ENCODE assay signal across 25 mouse cellular contexts in the genomic region with DNA sequence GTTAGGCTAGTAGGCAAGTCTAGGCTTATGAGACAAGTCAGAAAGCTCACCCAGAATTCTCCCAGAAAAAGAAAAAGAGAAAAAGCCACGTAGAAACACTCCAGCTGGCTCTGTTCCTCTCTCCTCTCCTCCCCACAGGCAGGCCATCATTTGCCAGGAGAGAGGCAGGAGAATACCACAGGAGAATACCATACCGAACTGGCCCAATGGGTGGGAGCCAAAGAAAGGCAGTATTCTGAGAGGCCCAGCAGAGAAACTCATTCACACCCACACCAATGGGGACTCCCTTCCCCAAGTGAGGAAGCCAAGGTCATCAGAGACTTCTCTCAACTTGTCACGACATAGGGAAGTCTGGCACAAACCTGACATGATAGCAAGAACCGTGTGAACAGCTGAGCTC. TPM values are rescaled to one million over a fixed set of nuclear protein-coding genes. Genes with fewer than 3 reads are reported as not detected.
A peak's percentile ranks its signal among the peaks of the same experiment; 100 is the strongest.
DNase-seq lines count a peak whose midpoint lies in the region; ATAC-seq lines count a peak whose summit lies in the region.
"Had no signal": no experiment of that assay in that cellular context is flagged by ENCODE, and none has a peak within 500 bp of the region (broad histone marks: within the 10 kb centered on the region; RNA-seq: fewer than 3 reads in every experiment).

No protein-coding gene starts in this region.

- no peak overlapping the region for H3K27ac ChIP-seq in hindbrain, embryonic 10.5 days
- H3K27ac ChIP-seq: forebrain, embryonic 10.5 days; hindbrain, embryonic 13.5 days; intestine, embryonic 15.5 days had no signal

- peaks cover 27% of the 10 kb centered on the region for H3K4me1 ChIP-seq in hindbrain, embryonic 10.5 days (replicated peaks)
- H3K4me1 ChIP-seq: intestine, embryonic 15.5 days had no signal

- DNase-seq in cerebellum, adult 11-12 months, result peak; percentile 42
- DNase-seq in cerebellum, adult 8-10 months, result no peak
- DNase-seq in frontal cortex, postnatal 10 days (ENCODE audit: low spot score in 2 of 2), result no peak
- DNase-seq in cerebellum, adult 9-11 months, result peak; percentile 60
- no peak for DNase-seq in left cerebral cortex, postnatal 25 days (ENCODE audit: low spot score in 2 of 2)
- no peak for DNase-seq in hindbrain, embryonic 10.5 days (ENCODE audit: low spot score)
- DNase-seq: adrenal gland, postnatal 10 days; adrenal gland, postnatal 36 days; B cell, adult 2 months; forebrain, postnatal 0 days; gastrocnemius, postnatal 10 days; gastrocnemius, postnatal 36 days; heart, adult 11 months; kidney, adult 11 months; kidney, adult 8-10 months had no signal

- H3K4me3 ChIP-seq in hindbrain, embryonic 10.5 days, result no peak overlapping the region
- H3K4me3 ChIP-seq: forebrain, embryonic 10.5 days; hindbrain, embryonic 13.5 days; intestine, embryonic 15.5 days had no signal

- H3K36me3 ChIP-seq in hindbrain, embryonic 10.5 days, result no peaks in the 10 kb centered on the region
- H3K36me3 ChIP-seq: forebrain, embryonic 10.5 days; G1E; hindbrain, embryonic 13.5 days; intestine, embryonic 15.5 days had no signal

- ATAC-seq in frontal cortex, adult (ENCODE audit: low TSS enrichment), result peak; percentile 54
- ATAC-seq: forebrain, embryonic 14.5 days; forebrain, postnatal 0 days; hindbrain, embryonic 16.5 days; intestine, embryonic 15.5 days; Patski had no signal

- intact Hi-C loops in left cerebral cortex, postnatal 25 days (cut with DNase I), result no loop called here

- no peaks in the 10 kb centered on the region for H3K9me3 ChIP-seq in hindbrain, embryonic 10.5 days
- H3K9me3 ChIP-seq: forebrain, embryonic 10.5 days; G1E; hindbrain, embryonic 13.5 days; intestine, embryonic 15.5 days had no signal

- WGBS in hindbrain, embryonic 10.5 days, result 85% methylated on average over 4 of the region's 4 CpGs

- no peaks in the 10 kb centered on the region for H3K27me3 ChIP-seq in hindbrain, embryonic 10.5 days (ENCODE audit: insufficient read depth, poor library complexity, severe bottlenecking)
- H3K27me3 ChIP-seq: hindbrain, embryonic 13.5 days; intestine, embryonic 15.5 days had no signal

RNA-seq across cellular contexts. Expression of a gene that starts 19.2 kb away (rescaled TPM):
- total RNA-seq in left cerebral cortex, postnatal 25 days (2021), result 100 to 1,000 TPM; 156 to 186 TPM
- 22.9 and 39.2 TPM in 2 replicates for polyA plus RNA-seq in hindbrain, embryonic 10.5 days (2016; fragmentation: Nextera tagmentation; extraction: Ambion mirVana)
- total RNA-seq: CH12.LX; hematopoietic stem cell, adult 5-6 weeks had no signal
- polyA plus RNA-seq: G1E, Patski had no signal

Comparison
In these comparisons a context has a peak if more than half of its experiments do, and no peak if none do; other contexts are left out.
1. DNase-seq: peak in cerebellum, adult 11-12 months (single experiment) and cerebellum, adult 9-11 months (single experiment); none in cerebellum, adult 8-10 months (single experiment), frontal cortex, postnatal 10 days (0 of 2), left cerebral cortex, postnatal 25 days (0 of 2) and hindbrain, embryonic 10.5 days (single experiment).